Mouse (Mus musculus) MEL (cell line): ENCODE measurements around the gene Vipr1. TPM values are rescaled to one million over a fixed set of nuclear protein-coding genes. Genes with fewer than 3 reads are reported as not detected.

ENCODE experiments used
- DNase-seq: peaks from one replicate; pipeline ENCODE4 v3.0.0; 2011; ENCODE audit warnings: low read depth, low spot score
- H3K27ac ChIP-seq: 2 replicates; pipeline ENCODE4 v1.5.1; 2012; ENCODE audit warnings: low read depth, mild to moderate bottlenecking, control low read depth, low read length, moderate library complexity; ENCODE audit not compliant: control insufficient read depth
- H3K27me3 ChIP-seq, 2 experiments: fragments of 150-350 bp in 1 of 2; sonication (generic) in 1 of 2; 2 replicates each; pipeline ENCODE4 v1.6.1; 2012; ENCODE audit warnings: low read length in 2 of 2, mild to moderate bottlenecking in 2 of 2, improper control_type of control experiment in 1 of 2, moderate library complexity in 1 of 2; ENCODE audit not compliant: insufficient read depth in 2 of 2, control insufficient read depth in 1 of 2
- H3K36me3 ChIP-seq, 2 experiments: 2 replicates each; pipeline ENCODE4 v1.6.1; 2012 to 2014; ENCODE audit warnings: low read length in 2 of 2, improper control_type of control experiment in 1 of 2, inconsistent platforms in 1 of 2, mild to moderate bottlenecking in 1 of 2; ENCODE audit not compliant: insufficient read depth in 2 of 2, control insufficient read depth in 1 of 2
- H3K4me1 ChIP-seq, 2 experiments: fragments of 150-350 bp in 1 of 2; sonication (generic) in 1 of 2; 2 replicates each; pipeline ENCODE4 v1.6.1; 2012; ENCODE audit warnings: low read length in 2 of 2, improper control_type of control experiment in 1 of 2, mild to moderate bottlenecking in 1 of 2; ENCODE audit not compliant: insufficient read depth in 2 of 2, control insufficient read depth in 1 of 2
- H3K4me3 ChIP-seq, 2 experiments: fragments of 150-350 bp in 1 of 2; sonication (generic) in 1 of 2; 2 replicates each; pipeline ENCODE4 v1.5.1; 2012; ENCODE audit warnings: low read depth in 2 of 2, low read length in 2 of 2, mild to moderate bottlenecking in 2 of 2, moderate library complexity in 2 of 2, control low read depth in 1 of 2, improper control_type of control experiment in 1 of 2; ENCODE audit not compliant: control insufficient read depth in 1 of 2, insufficient read depth in 1 of 2
- H3K79me2 ChIP-seq: 2 replicates; pipeline ENCODE4 v1.6.1; 2012; ENCODE audit warnings: mild to moderate bottlenecking, low read length, moderate library complexity; ENCODE audit not compliant: control insufficient read depth, poor library complexity, insufficient read depth
- H3K9ac ChIP-seq: 2 replicates; pipeline ENCODE4 v1.6.1; 2012; ENCODE audit warnings: low read depth, mild to moderate bottlenecking, control low read depth, low read length, moderate library complexity; ENCODE audit not compliant: control insufficient read depth, poor library complexity, severe bottlenecking
- H3K9me3 ChIP-seq: fragments of 150-350 bp; sonication (generic); replicated peaks from 2 replicates; pipeline ENCODE4 v1.6.1; 2012; ENCODE audit warnings: mild to moderate bottlenecking, low read length, improper control_type of control experiment, moderate library complexity; ENCODE audit not compliant: insufficient read depth
- CHD2 ChIP-seq: IDR thresholded peaks from 2 replicates; pipeline ENCODE4 v1.6.1; 2011; ENCODE audit warnings: low read length, improper control_type of control experiment
- CTCF ChIP-seq, 3 experiments: IDR thresholded peaks in 2 of 3; conservative IDR thresholded peaks in 1 of 3; 2 replicates each; pipeline ENCODE4 v1.5.1; 2011 to 2012; ENCODE audit warnings: low read length in 3 of 3, low read depth in 2 of 3, mild to moderate bottlenecking in 2 of 3, improper control_type of control experiment in 1 of 3, inconsistent platforms in 1 of 3, mixed read lengths in 1 of 3, moderate library complexity in 1 of 3; ENCODE audit not compliant: control insufficient read depth in 1 of 3, insufficient read depth in 1 of 3, poor library complexity in 1 of 3, severe bottlenecking in 1 of 3
- ELF1 ChIP-seq: IDR thresholded peaks from 2 replicates; pipeline ENCODE4 v1.6.1; 2014; ENCODE audit warnings: low read depth, mild to moderate bottlenecking, inconsistent platforms, low read length, improper control_type of control experiment, moderate library complexity
- EP300 ChIP-seq, 2 experiments: IDR thresholded peaks; 2 replicates each; pipeline ENCODE4 v1.6.1; 2011; ENCODE audit warnings: improper control_type of control experiment in 2 of 2, low read length in 2 of 2, low read depth in 1 of 2, mild to moderate bottlenecking in 1 of 2
- JUND ChIP-seq: IDR thresholded peaks from 2 replicates; pipeline ENCODE4 v1.6.1; 2011; ENCODE audit warnings: low read depth, mild to moderate bottlenecking, improper control_type of control experiment, low read length
- MAX ChIP-seq: IDR thresholded peaks from 2 replicates; pipeline ENCODE4 v1.6.1; 2011; ENCODE audit warnings: low read length, improper control_type of control experiment
- MAZ ChIP-seq: IDR thresholded peaks from 2 replicates; pipeline ENCODE4 v1.6.1; 2012; ENCODE audit warnings: low read depth, mild to moderate bottlenecking, inconsistent platforms, low read length, improper control_type of control experiment
- POLR2A ChIP-seq, 2 experiments: IDR thresholded peaks; 2 replicates each; pipeline ENCODE4 v1.6.1; 2011 to 2012; ENCODE audit warnings: low read length in 2 of 2, mild to moderate bottlenecking in 2 of 2, control low read depth in 1 of 2, improper control_type of control experiment in 1 of 2, low read depth in 1 of 2, moderate library complexity in 1 of 2; ENCODE audit not compliant: control insufficient read depth in 1 of 2, insufficient read depth in 1 of 2, poor library complexity in 1 of 2
- POLR2AphosphoS5 ChIP-seq: IDR thresholded peaks from 2 replicates; pipeline ENCODE4 v1.6.1; 2012; ENCODE audit warnings: low read depth, borderline replicate concordance, mild to moderate bottlenecking, inconsistent platforms, low read length, moderate library complexity, mixed read lengths
- RAD21 ChIP-seq: IDR thresholded peaks from 2 replicates; pipeline ENCODE4 v1.6.1; 2011; ENCODE audit warnings: mild to moderate bottlenecking, low read depth, low read length, improper control_type of control experiment
- RCOR1 ChIP-seq: IDR thresholded peaks from 2 replicates; pipeline ENCODE4 v1.6.1; 2012; ENCODE audit warnings: low read depth, mild to moderate bottlenecking, inconsistent platforms, low read length, improper control_type of control experiment
- SIN3A ChIP-seq: IDR thresholded peaks from 2 replicates; pipeline ENCODE4 v1.6.1; 2012; ENCODE audit warnings: low read length, improper control_type of control experiment, inconsistent platforms
- SMC3 ChIP-seq: IDR thresholded peaks from 2 replicates; pipeline ENCODE4 v1.6.1; 2011; ENCODE audit warnings: low read depth, low read length, improper control_type of control experiment
- TBP ChIP-seq: IDR thresholded peaks from 2 replicates; pipeline ENCODE4 v1.8.0; 2011; ENCODE audit warnings: low read depth, low read length, improper control_type of control experiment
- TCF12 ChIP-seq: IDR thresholded peaks from 2 replicates; pipeline ENCODE4 v1.6.1; 2014; ENCODE audit warnings: low read depth, mild to moderate bottlenecking, inconsistent platforms, low read length, improper control_type of control experiment, moderate library complexity
- ZC3H11A ChIP-seq: IDR thresholded peaks from 2 replicates; pipeline ENCODE4 v1.6.1; 2012; ENCODE audit warnings: low read depth, mild to moderate bottlenecking, inconsistent platforms, low read length, improper control_type of control experiment
- ZKSCAN1 ChIP-seq: IDR thresholded peaks from 2 replicates; pipeline ENCODE4 v1.6.1; 2012; ENCODE audit warnings: low read depth, mild to moderate bottlenecking, inconsistent platforms, low read length, improper control_type of control experiment, moderate library complexity
- ZMIZ1 ChIP-seq: IDR thresholded peaks from 2 replicates; pipeline ENCODE4 v1.6.1; 2012; ENCODE audit warnings: low read depth, mild to moderate bottlenecking, inconsistent platforms, low read length, improper control_type of control experiment, moderate library complexity
- ZNF384 ChIP-seq: IDR thresholded peaks from 2 replicates; pipeline ENCODE4 v1.6.1; 2012; ENCODE audit warnings: low read depth, mild to moderate bottlenecking, inconsistent platforms, low read length, improper control_type of control experiment
- polyA plus RNA-seq, 2 experiments: library from polyadenylated mRNA; stranded (reverse) in 1 of 2; unstranded in 1 of 2; fragments of >175 nt in 1 of 2; fragments of >200 nt in 1 of 2; gene quantifications; 2 replicates each; pipeline versions ENCODE4 v1.2.1 to v1.2.4; 2012; ENCODE audit warnings: low replicate concordance in 2 of 2, low read depth in 1 of 2; ENCODE audit not compliant: insufficient read length in 2 of 2, insufficient read depth in 1 of 2, missing spikeins in 1 of 2
- total RNA-seq: library from RNA; depleted of rRNA; stranded (reverse); fragments of 300-350 nt; gene quantifications from 2 replicates; pipeline ENCODE4 v1.2.3, GENCODE M21; 2012

The Vipr1 gene
- total and polyA plus RNA-seq, 3 experiments: not detected

GRCm38 (mm10) chr9:121697150-121698049 lies 54.9 kb downstream of the Vipr1 start:
- H3K27ac ChIP-seq: no peak overlapping the region
- H3K27me3 ChIP-seq: no peaks in the 10 kb centered on the region
- no peaks in the 10 kb centered on the region for H3K9me3 ChIP-seq
- no peaks in the 10 kb centered on the region for H3K4me1 ChIP-seq
- H3K4me3 ChIP-seq: no peak overlapping the region
- no peaks in the 10 kb centered on the region for H3K79me2 ChIP-seq
- no peak overlapping the region for H3K9ac ChIP-seq
- DNase-seq: peak; percentile 78
- TF ChIP-seq CTCF (IDR thresholded peaks at IDR 0.05 in 2 of 3, conservative IDR thresholded peaks at IDR 0.05 in 1 of 3; ENCODE audit: control insufficient read depth in 1 of 3, insufficient read depth in 1 of 3, low read depth in 2 of 3, low read length in 3 of 3, poor library complexity in 1 of 3, severe bottlenecking in 1 of 3) (peak; percentile 74 to 91 (median 85)), ZMIZ1 (no peak), ZC3H11A (peak; percentile 78), JUND (peak; percentile 37; the same call in 1 of the 2 replicates), RAD21 (peak; percentile 71), ZNF384 (peak; percentile 75), TBP (0 out of 2 replicates have a peak, but pooled peaks have one; percentile 36), SMC3 (peak; percentile 83), CHD2 (no peak), TCF12 (no peak), EP300 (IDR thresholded peaks at IDR 0.05; ENCODE audit: low read depth in 1 of 2, low read length in 2 of 2) (0 out of 4 replicates have a peak, but pooled peaks of 1 of the 2 experiments have one; percentile 21), POLR2A (IDR thresholded peaks at IDR 0.05; ENCODE audit: control insufficient read depth in 1 of 2, insufficient read depth in 1 of 2, low read depth in 1 of 2, low read length in 2 of 2, poor library complexity in 1 of 2) (no peak), ELF1 (no peak), SIN3A (peak; percentile 55; the same call in 1 of the 2 replicates)
- no peaks in the 10 kb centered on the region for H3K36me3 ChIP-seq

- no peak for DNase-seq
- H3K9ac ChIP-seq: peak overlapping the region; percentile 54
- no peaks in the 10 kb centered on the region for H3K79me2 ChIP-seq
- H3K27me3 ChIP-seq: no peaks in the 10 kb centered on the region
- H3K36me3 ChIP-seq: peaks cover 0 to 24% of the 10 kb centered on the region in 2 experiments; a peak in 2 of 4 replicates
- H3K27ac ChIP-seq: no peak overlapping the region; the same call in 1 of the 2 replicates
- TF ChIP-seq TCF12 (no peak), MAZ (no peak; the same call in 1 of the 2 replicates), ZMIZ1 (no peak), EP300 (IDR thresholded peaks at IDR 0.05; ENCODE audit: low read depth in 1 of 2, low read length in 2 of 2) (no peak), MAX (no peak), TBP (no peak), RCOR1 (no peak), ELF1 (no peak), CHD2 (no peak), ZC3H11A (no peak), ZKSCAN1 (no peak), POLR2AphosphoS5 (no peak)
- H3K4me1 ChIP-seq: peaks cover 15 to 38% of the 10 kb centered on the region in 2 experiments
- peak overlapping the region; percentile 45 to 82 for H3K4me3 ChIP-seq
- no peaks in the 10 kb centered on the region for H3K9me3 ChIP-seq
Observed at GRCm38 (mm10) chr9:121704261-121704645, 61.7 kb downstream of the Vipr1 start.
